10 mouse cellular contexts compared by ENCODE assay signal in the genomic region with DNA sequence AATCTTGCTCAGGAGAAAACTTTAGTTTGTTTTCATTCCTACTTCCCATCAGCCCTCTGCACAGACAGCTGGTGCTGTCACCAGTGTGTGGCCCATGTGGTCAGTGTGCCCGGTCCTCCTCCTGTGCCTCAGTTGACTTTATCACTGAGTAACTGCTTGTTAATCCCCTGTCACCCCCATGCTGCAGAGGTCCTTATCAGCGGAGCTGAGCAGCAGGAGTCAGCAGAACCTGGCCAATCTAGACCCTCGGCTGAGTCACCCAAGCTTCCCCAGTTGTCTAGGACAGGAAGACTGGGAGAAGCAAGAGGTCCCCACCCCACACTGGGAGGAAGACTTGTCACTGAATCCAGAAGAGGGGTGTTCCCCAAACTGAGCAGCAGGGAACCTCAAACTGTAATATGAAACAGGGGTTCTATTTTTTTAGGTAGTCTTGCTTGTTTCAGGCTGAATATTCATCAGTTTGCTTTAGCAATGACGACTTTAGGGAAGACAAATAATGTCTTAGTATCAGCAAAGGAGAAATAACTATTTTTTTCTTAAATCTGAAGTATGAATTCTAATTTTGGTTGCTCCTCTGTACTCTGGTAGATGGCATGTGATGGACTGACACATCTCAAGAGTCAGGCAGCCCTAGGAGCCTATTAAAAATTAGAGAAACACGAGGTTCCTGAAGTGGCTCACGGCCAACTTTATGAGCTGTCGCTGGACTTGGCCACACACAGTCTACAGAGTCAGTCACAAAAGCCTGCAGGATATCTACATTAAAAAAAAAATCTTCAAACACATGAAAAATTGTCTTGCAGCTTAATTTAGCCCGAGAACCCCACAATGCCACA. TPM values are rescaled to one million over a fixed set of nuclear protein-coding genes. Genes with fewer than 3 reads are reported as not detected.
A peak's percentile ranks its signal among the peaks of the same experiment; 100 is the strongest.
DNase-seq lines count a peak whose midpoint lies in the region; ATAC-seq lines count a peak whose summit lies in the region.
"Had no signal": no experiment of that assay in that cellular context is flagged by ENCODE, and none has a peak within 500 bp of the region (broad histone marks: within the 10 kb centered on the region; RNA-seq: fewer than 3 reads in every experiment).

No protein-coding gene starts in this region.

- H3K27me3 ChIP-seq in kidney, embryonic 16.5 days (ENCODE audit: insufficient read depth, low read length): no peaks in the 10 kb centered on the region
- no peaks in the 10 kb centered on the region for H3K27me3 ChIP-seq in liver, embryonic 16.5 days (ENCODE audit: control insufficient read depth, insufficient read depth, low read depth, low read length)
- H3K27me3 ChIP-seq in forebrain, embryonic 11.5 days (ENCODE audit: control insufficient read depth, insufficient read depth, low read length): no peaks in the 10 kb centered on the region

- H3K4me2 ChIP-seq in kidney, embryonic 16.5 days (replicated peaks; ENCODE audit: low read depth, low read length): no peak overlapping the region
- H3K4me2 ChIP-seq in liver, embryonic 16.5 days (ENCODE audit: low read depth, low read length): peak overlapping the region; percentile 46
- no peak overlapping the region for H3K4me2 ChIP-seq in forebrain, embryonic 11.5 days (ENCODE audit: low read depth, low read length, severe bottlenecking)

- no peaks in the 10 kb centered on the region for H3K36me3 ChIP-seq in kidney, embryonic 16.5 days (ENCODE audit: insufficient read depth, low read length)
- peaks cover 10% of the 10 kb centered on the region; the same call in 1 of the 2 replicates for H3K36me3 ChIP-seq in liver, embryonic 16.5 days (ENCODE audit: control insufficient read depth, insufficient read depth)
- no peaks in the 10 kb centered on the region for H3K36me3 ChIP-seq in forebrain, embryonic 11.5 days (ENCODE audit: control insufficient read depth, insufficient read depth, low read length)

- no peaks in the 10 kb centered on the region for H3K9me3 ChIP-seq in kidney, embryonic 16.5 days (ENCODE audit: low read length)
- no peaks in the 10 kb centered on the region for H3K9me3 ChIP-seq in liver, embryonic 16.5 days (replicated peaks; ENCODE audit: control insufficient read depth, low read length)
- no peaks in the 10 kb centered on the region for H3K9me3 ChIP-seq in forebrain, embryonic 11.5 days (ENCODE audit: control insufficient read depth, low read length)

- no peak for ATAC-seq in kidney, embryonic 16.5 days (ENCODE audit: low FRiP score, low TSS enrichment)
- ATAC-seq in granulocyte monocyte progenitor cell, adult 5-6 weeks (replicated peaks; ENCODE audit: poor library complexity, severe bottlenecking): peak; percentile 43
- ATAC-seq in liver, embryonic 16.5 days (ENCODE audit: low read depth): peak; percentile 94
- no peak for ATAC-seq in forebrain, embryonic 11.5 days (replicated peaks; ENCODE audit: low FRiP score)

- no peak overlapping the region for H3K9ac ChIP-seq in kidney, embryonic 16.5 days (replicated peaks; ENCODE audit: low read length)
- peak overlapping the region; percentile 40 for H3K9ac ChIP-seq in liver, embryonic 16.5 days (ENCODE audit: low read depth, low read length)
- H3K9ac ChIP-seq in forebrain, embryonic 11.5 days (ENCODE audit: low read length): no peak overlapping the region

- 65% methylated on average over 8 of the region's 8 CpGs for WGBS in kidney, embryonic 16.5 days
- WGBS in liver, embryonic 16.5 days (ENCODE audit: insufficient replicate concordance): 38% methylated on average over 8 of the region's 8 CpGs
- 86% methylated on average over 8 of the region's 8 CpGs for WGBS in forebrain, embryonic 11.5 days

- peak; percentile 37 for DNase-seq in kidney, adult 11 months
- peak; percentile 83 for DNase-seq in brain, adult 2 months (ENCODE audit: low read depth, low spot score)
- no peak for DNase-seq in layer of hippocampus, postnatal 14 days (ENCODE audit: low spot score in 2 of 2)
- DNase-seq in forebrain, embryonic 11.5 days (ENCODE audit: low spot score): no peak
- no peak for DNase-seq in frontal cortex, postnatal 36 days (ENCODE audit: low spot score in 2 of 2)

- peaks cover 35% of the 10 kb centered on the region for H3K4me1 ChIP-seq in kidney, embryonic 16.5 days (ENCODE audit: insufficient read depth, low read length)
- H3K4me1 ChIP-seq in liver, embryonic 16.5 days (ENCODE audit: control insufficient read depth, low read depth, low read length): peaks cover 90% of the 10 kb centered on the region
- no peaks in the 10 kb centered on the region for H3K4me1 ChIP-seq in forebrain, embryonic 11.5 days (replicated peaks; ENCODE audit: control insufficient read depth, insufficient read depth, low read length)

- H3K27ac ChIP-seq in kidney, embryonic 16.5 days (ENCODE audit: low read length): no peak overlapping the region
- H3K27ac ChIP-seq in liver, embryonic 16.5 days (ENCODE audit: low read length): peak overlapping the region; percentile 97
- H3K27ac ChIP-seq in forebrain, embryonic 11.5 days (ENCODE audit: low read depth, low read length): no peak overlapping the region
- H3K27ac ChIP-seq: layer of hippocampus, adult 2 months had no signal

- no peak overlapping the region for H3K4me3 ChIP-seq in kidney, embryonic 16.5 days (ENCODE audit: low read length)
- H3K4me3 ChIP-seq in liver, embryonic 16.5 days (ENCODE audit: low read depth, low read length): no peak overlapping the region
- H3K4me3 ChIP-seq in forebrain, embryonic 11.5 days (ENCODE audit: low read depth, low read length): no peak overlapping the region
- H3K4me3 ChIP-seq: layer of hippocampus, adult 2 months; myocyte had no signal

RNA-seq across cellular contexts. Expression of a gene that starts 31.9 kb away (rescaled TPM):
- 5.9 and 6.3 TPM in 2 replicates for polyA plus RNA-seq in kidney, embryonic 16.5 days (2015; fragmentation: Nextera tagmentation; extraction: Ambion mirVana)
- 15.7 and 20.5 TPM in 2 replicates for total RNA-seq in granulocyte monocyte progenitor cell, adult 5-6 weeks (2014; fragmentation: Nextera tagmentation)
- total RNA-seq in granulocyte monocyte progenitor cell, adult 5-6 weeks (2017): 23.3 and 25.3 TPM in 2 replicates
- 12.7 and 13.7 TPM in 2 replicates for polyA plus RNA-seq in liver, embryonic 16.5 days (2015; fragmentation: Nextera tagmentation; extraction: Ambion mirVana)
- total RNA-seq in layer of hippocampus, postnatal 14 days (2021): 10 to 100 TPM; 40.1 to 41.1 TPM
- 4.2 and 4.4 TPM in 2 replicates for polyA plus RNA-seq in forebrain, embryonic 11.5 days (2014; fragmentation: Nextera tagmentation; extraction: Ambion mirVana)

Comparison
In these comparisons a context has a peak if more than half of its experiments do, and no peak if none do; other contexts are left out.
1. DNase-seq: peak in kidney, adult 11 months (single experiment) and brain, adult 2 months (single experiment); none in layer of hippocampus, postnatal 14 days (0 of 2), forebrain, embryonic 11.5 days (single experiment) and frontal cortex, postnatal 36 days (0 of 2).
2. ATAC-seq: peak in granulocyte monocyte progenitor cell, adult 5-6 weeks (single experiment) and liver, embryonic 16.5 days (single experiment); none in kidney, embryonic 16.5 days (single experiment) and forebrain, embryonic 11.5 days (single experiment).